Mouse (Mus musculus): ENCODE data around the gene Aarsd1.
"Not testable (repeated sequence)": the region's sequence is repeated elsewhere in the genome, so short reads cannot be mapped to it uniquely, and the experiment has no call there.

Gene Aarsd1

GRCm38 (mm10) chr11:101446860-101447259, 29.4 kb upstream of the Aarsd1 start:
- not testable (repeated sequence) for DNase-seq

GRCm38 (mm10) chr11:101446319-101446718, 28.9 kb upstream of the Aarsd1 start:
- DNase-seq = no peak

DNA sequence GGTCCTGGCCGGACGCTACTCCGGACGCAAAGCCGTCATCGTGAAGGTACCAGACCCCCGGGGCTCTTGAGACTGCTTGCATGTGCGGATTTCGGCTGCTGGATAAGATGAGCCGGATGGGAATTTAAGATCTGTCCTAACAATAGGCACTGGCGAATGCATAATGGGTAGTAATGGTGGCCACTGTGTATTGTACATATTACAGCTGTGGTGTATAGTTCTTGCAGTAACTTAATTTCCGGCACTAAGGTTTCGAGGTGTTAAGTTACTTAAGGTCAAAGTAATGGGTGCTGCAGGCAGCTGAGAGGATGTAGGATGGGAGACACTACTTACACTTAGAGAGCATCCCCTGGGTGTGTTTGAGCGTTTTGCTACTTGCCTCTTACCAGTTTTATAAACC, 25.3 kb upstream of the Aarsd1 start:
- DNase-seq = no peak

GRCm38 (mm10) chr11:101442127-101442693, 24.8 kb upstream of the Aarsd1 start, which contains the start of gene Rpl27:
Gene Rpl27 (plus strand): TSS chr11:101442298.
- DNase-seq = peak; percentile 97 to 98

DNA sequence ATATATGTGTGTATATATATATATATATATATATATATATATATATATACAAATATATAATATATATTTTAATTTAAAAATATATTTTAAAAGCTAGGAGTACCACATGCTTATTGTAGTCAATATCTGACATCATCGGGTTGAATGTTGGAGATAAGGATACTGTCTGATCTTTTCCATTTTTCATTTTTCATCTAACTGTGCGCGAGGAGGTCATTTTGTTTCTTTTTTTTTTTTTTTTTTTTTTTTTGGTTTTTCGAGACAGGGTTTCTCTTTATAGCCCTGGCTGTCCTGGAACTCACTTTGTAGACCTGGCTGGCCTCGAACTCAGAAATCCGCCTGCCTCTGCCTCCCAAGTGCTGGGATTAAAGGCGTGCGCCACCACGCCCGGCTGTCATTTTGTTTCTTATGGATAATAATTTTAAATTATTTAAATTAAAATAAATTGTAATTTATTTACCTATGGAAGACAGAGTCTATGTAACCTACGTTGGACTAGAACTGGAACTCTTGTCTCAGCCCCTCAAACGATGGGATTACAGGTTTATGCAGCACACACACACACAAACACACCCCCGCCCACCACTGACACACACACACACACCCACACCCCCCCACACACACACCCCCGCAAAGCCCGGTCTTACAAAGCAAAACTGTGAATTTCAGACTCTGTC, 24.2 kb upstream of the Aarsd1 start:
- not testable (repeated sequence) for DNase-seq

GRCm38 (mm10) chr11:101438006-101438405, 20.6 kb upstream of the Aarsd1 start:
- not testable (repeated sequence) for DNase-seq

DNA sequence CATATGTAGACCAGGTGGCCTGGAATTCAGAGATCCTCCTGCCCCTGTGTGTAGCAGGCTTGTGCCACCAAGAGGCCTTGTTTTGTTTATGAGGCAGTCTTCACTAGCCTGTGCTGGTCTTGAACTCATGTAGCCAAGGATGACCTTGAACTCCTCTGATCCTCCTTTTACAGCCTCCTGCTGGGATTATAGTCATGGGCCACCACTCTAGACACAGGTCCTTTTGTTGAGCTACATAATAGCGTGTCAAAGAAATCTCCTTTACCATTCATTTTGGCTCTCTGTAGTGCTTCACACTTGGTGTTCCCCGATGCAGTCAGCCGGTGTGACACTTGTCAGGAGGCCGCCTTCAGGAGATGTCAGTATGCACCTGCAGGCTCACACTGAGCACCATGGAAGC, 19.5 kb upstream of the Aarsd1 start:
- DNase-seq = no peak

DNA sequence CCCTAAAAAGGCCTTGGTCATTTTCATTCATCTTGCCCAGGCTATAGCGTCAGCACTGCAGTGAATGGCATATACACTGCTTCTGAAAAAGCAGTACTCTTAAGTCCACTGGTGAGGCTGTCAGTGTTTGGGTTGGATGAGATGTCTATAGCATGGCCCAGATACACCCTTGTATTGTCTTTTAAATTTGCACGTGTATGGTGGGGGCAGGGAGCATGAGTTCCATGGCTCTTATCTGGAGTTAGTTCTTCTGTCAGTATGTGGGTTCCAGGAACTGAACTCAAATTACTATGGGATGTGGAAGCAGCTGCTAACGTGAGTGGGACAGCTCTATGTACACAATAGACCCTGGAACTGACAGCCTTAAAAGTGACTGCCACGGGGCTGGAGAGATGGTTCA, 18.4 kb upstream of the Aarsd1 start:
- no peak for DNase-seq

DNA sequence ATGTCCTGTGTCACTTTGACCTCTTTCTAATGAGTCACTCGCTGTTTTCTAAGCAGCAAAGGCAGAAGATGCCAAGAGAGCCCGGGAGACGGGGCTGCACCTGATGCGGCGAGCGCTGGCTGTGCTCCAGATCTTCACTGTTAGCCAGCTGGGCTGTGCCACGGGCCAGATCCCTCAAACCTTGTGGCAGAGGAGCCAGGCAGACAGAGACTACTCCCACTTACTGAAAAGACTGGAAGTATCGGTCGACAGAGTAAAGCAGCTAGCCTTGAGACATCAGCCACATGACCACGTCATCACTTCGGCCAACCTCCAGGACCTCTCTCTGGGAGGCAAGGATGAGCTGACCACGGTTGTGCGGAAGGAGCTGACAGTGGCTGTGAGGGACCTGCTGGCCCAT, 16.0 kb upstream of the Aarsd1 start:
- peak; percentile 57 to 60 for DNase-seq

GRCm38 (mm10) chr11:101431327-101431726, 13.9 kb upstream of the Aarsd1 start:
- no peak for DNase-seq

DNA sequence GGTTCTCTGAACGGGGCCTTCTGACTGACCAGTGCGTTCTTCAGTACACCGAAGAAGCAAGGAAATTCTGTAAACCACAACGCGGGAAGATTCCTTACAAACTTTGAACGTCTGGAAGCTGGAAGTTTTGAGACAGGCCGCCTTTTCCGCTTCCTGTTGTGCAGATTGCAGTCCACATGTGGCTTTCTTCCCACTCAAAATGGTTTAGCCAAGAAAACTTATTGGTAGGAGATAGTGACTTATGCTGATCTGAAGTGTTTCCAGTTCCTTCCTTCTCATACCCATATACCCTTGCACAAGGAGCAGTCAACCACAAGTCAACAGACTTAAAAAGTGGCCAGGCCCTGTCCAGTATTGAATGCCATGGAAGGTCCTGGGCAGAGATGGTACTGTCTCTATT, 8.8 kb upstream of the Aarsd1 start:
- DNase-seq = no peak

DNA sequence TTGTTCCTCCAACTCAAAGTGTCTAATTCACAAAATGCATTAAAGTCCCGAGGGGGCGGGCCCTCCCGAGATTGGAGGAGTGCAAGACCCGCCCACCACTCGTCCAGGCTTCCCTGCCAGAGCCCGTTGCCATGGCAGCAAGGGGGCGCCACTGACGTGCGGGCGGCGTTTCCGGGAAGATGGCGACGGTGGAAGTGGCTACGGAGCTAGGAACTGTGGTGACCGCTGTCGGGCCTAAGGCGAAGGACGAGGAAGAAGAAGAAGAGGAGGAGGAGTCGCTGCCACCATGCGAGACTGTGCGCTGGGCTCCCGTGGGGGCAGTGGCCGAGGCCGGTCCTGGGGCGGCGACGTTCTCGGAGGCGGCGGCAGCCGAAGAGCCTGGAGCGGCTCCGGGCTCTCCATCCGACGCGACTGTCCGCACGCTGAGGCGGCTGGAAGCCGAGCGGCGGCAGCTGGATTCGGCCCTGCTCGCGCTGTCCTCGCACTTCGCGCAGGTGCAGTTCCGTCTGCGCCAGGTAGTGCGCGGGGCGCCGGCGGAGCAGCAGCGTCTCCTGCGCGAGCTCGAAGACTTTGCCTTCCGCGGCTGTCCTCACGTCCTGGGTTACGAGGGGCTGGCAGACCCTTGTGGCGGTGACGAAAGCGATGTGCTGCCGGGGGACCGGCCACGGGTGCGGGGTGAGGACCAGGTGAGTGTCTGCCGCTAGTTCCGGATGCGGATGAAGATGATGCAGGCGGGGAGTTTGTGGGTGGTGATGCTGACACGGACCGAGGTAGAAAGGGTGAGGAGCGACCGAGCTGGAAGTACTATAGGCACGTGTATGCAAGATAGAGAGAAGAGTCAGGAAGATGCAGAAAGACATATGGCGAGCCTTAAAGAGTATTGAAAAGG, 7.8 kb upstream of the Aarsd1 start, which contains the start of the genes Rundc1 and Ptges3l:
Gene Rundc1, plus strand, starts transcription at position 161 of the 889 bp plus-strand sequence.
Gene Ptges3l, minus strand, starts transcription at position 409 of the 889 bp plus-strand sequence.
- DNase-seq = peak; percentile 96 to 98

GRCm38 (mm10) chr11:101424105-101424851, 6.9 kb upstream of the Aarsd1 start, which contains the start of gene Gm27029:
Gene Gm27029 (minus strand): TSS chr11:101424796.
- peak in 1 of 2 experiments; percentile 23 for DNase-seq

DNA sequence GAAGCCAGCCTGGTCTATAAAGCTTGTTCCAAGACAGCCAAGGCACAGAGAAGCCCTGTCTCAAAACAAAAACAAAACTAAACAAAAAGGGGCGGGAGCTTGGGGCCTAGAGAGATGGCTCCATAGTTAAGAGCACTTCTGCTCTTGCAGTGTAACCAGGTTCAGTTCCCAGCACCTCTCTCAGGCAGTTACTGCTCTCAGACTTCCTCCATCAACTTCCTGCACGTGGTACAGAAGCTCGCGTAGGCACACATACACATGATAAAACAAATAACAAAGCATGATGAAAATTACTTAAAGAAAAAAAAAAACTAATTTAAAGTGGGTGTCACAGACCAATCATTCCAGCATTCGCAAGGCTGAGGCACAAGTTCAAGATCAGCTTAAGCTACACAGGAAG, 2.7 kb upstream of the Aarsd1 start:
- DNase-seq = no peak

DNA sequence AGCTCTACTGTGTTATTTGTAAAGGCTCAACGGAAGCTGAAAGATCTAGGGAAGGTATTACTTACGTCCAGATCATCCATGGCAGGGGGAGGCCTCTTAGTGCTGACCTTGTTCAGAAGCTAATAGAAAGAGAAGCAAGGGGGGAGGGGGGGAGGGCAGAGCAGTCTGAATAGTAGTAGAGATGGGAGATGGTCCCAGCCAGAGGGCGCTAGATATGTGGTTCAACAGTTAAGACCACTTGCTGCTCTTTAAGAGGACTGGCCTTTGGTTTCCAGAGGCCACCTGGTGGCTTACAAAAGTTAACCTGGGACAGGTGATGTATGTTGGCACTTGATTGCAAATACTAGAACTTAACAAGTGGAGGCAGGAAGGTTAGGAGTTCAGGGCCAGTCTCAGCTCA, 2.2 kb upstream of the Aarsd1 start:
- no peak for DNase-seq

- no peak for DNase-seq
Measured at GRCm38 (mm10) chr11:101418991-101419390, 1.6 kb upstream of the Aarsd1 start.

GRCm38 (mm10) chr11:101416433-101417100, 848 bp downstream of the Aarsd1 start:
- DNase-seq = no peak

- DNase-seq = no peak
Measured at GRCm38 (mm10) chr11:101415306-101415705, 2.1 kb downstream of the Aarsd1 start.

DNA sequence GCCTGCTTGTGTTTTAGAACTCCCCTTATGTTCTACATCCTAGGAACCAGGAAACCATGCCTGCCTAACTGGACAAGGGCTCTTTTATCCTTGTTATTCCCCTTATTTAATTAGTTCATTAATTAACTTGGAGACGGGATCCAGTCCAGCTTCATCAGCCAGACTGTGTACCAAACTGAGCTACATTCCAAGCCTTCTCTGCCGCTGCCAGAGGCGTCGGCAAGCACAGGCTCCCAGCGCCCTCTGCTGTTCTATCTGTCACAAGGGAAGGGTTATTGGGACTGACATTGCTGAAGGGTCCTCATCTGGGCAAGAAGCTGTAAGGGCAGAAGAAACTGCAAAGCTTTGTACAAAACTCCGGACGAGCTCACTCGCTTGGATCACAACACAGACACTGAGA, 22.3 kb downstream of the Aarsd1 start:
- peak; percentile 62 to 65 for DNase-seq

DNA sequence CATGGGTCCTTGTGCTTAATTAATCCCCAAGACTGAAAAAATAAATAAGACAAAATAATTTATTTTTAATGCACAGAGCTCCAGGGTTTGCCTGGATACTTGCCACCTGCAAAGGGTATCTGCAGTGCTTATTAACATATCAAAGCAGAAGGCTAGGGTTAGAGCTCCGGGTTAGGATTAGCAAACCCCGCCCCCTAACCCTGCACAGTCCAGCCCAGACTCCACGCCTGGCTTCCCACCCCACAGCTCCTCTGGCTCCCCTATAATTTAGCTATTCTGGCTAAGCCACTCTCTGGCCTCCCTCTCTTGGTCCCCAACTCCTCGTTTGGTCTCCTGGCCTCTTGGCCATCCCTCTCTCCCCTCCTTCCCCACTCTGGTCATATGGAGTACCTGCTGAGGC, 35.6 kb downstream of the Aarsd1 start:
- no peak for DNase-seq

DNA sequence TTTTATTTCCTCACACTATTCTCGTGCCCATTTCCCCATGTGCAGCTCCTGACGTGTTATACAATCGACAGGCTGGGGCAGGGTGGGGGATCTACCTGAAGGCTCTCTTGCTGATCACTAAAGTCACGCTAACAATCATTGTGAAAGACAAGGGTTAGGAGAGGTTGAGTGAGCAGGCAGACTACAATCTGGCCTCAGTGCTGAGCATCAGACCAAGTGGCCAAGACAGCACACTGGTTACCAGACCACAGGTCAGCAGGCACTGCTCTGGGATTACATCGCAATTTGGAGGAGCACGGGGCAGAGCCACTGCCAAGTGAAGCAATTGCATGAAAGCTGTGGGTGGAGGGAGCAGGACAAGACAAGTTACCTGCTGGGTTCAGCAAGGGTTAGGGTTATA, 38.5 kb downstream of the Aarsd1 start:
- no peak for DNase-seq

GRCm38 (mm10) chr11:101378196-101378595, 39.2 kb downstream of the Aarsd1 start:
- DNase-seq = not testable (repeated sequence)

Data from cerebellum, postnatal 36 days (tissue).